ENCODE assay signal across 17 mouse cellular contexts in genomic region chr6:124451995-124452394, GRCm38 (mm10). TPM values are rescaled to one million over a fixed set of nuclear protein-coding genes. Genes with fewer than 3 reads are reported as not detected.
DNase-seq lines count a peak whose midpoint lies in the region; ATAC-seq and TF ChIP-seq lines count a peak whose summit lies in the region.
"Had no signal": no experiment of that assay in that cellular context is flagged by ENCODE, and none has a peak within 500 bp of the region (broad histone marks: within the 10 kb centered on the region; RNA-seq: fewer than 3 reads in every experiment).

No protein-coding gene starts in this region.

- ATAC-seq in common myeloid progenitor, adult 5-6 weeks (replicated peaks; ENCODE audit: low read depth, poor library complexity, severe bottlenecking): peak; percentile 45
- peak; percentile 68 for ATAC-seq in liver, embryonic 11.5 days (replicated peaks; ENCODE audit: low FRiP score)
- ATAC-seq: CD4-positive, CD25-positive, alpha-beta regulatory T cell, adult 4 months; forebrain, embryonic 13.5 days had no signal

- H3K9me3 ChIP-seq in liver, embryonic 11.5 days (ENCODE audit: control insufficient read depth, low read length): no peaks in the 10 kb centered on the region
- H3K9me3 ChIP-seq: embryonic facial prominence, embryonic 13.5 days; forebrain, embryonic 13.5 days; heart, embryonic 10.5 days; hindbrain, embryonic 15.5 days; midbrain, embryonic 12.5 days had no signal

- H3K4me3 ChIP-seq in liver, embryonic 11.5 days (ENCODE audit: low read depth, low read length): no peak overlapping the region
- no peak overlapping the region for H3K4me3 ChIP-seq in myocyte
- H3K4me3 ChIP-seq: embryonic facial prominence, embryonic 13.5 days; forebrain, embryonic 13.5 days; heart, embryonic 10.5 days; hindbrain, embryonic 15.5 days; midbrain, embryonic 12.5 days had no signal

- H3K36me3 ChIP-seq in liver, embryonic 11.5 days (ENCODE audit: control insufficient read depth, insufficient read depth, low read length): no peaks in the 10 kb centered on the region
- H3K36me3 ChIP-seq in myocyte (ENCODE audit: control insufficient read depth, insufficient read depth): no peaks in the 10 kb centered on the region
- H3K36me3 ChIP-seq: embryonic facial prominence, embryonic 13.5 days; heart, embryonic 10.5 days had no signal

- no peak for TF ChIP-seq POLR2A in myocyte (IDR thresholded peaks at IDR 0.05; ENCODE audit: insufficient read length, low read depth)

- H3K4me2 ChIP-seq in liver, embryonic 11.5 days: peak overlapping the region; percentile 28; the same call in 1 of the 2 replicates
- H3K4me2 ChIP-seq in myocyte (ENCODE audit: low read depth): peak overlapping the region; percentile 49
- H3K4me2 ChIP-seq: embryonic facial prominence, embryonic 13.5 days; forebrain, embryonic 13.5 days; hindbrain, embryonic 15.5 days; midbrain, embryonic 12.5 days had no signal

- H3ac ChIP-seq in myocyte (ENCODE audit: control insufficient read depth, insufficient read length): no peak overlapping the region

- no peaks in the 10 kb centered on the region for H3K27me3 ChIP-seq in liver, embryonic 11.5 days (replicated peaks; ENCODE audit: control insufficient read depth, insufficient read depth, low read length)
- no peaks in the 10 kb centered on the region for H3K27me3 ChIP-seq in myocyte (ENCODE audit: control insufficient read depth, insufficient read depth, insufficient read length)
- H3K27me3 ChIP-seq: embryonic facial prominence, embryonic 13.5 days; forebrain, embryonic 13.5 days; hindbrain, embryonic 15.5 days; midbrain, embryonic 12.5 days had no signal

- peak; percentile 15 for DNase-seq in R1 (ENCODE audit: low read depth, low spot score)
- DNase-seq in liver, embryonic 11.5 days (ENCODE audit: low spot score): no peak
- DNase-seq in layer of hippocampus, postnatal 36 days: no peak
- no peak for DNase-seq in kidney, adult 9 months
- DNase-seq in gastrocnemius, postnatal 4 days (ENCODE audit: low spot score in 2 of 2): no peak
- DNase-seq: cerebellum, adult 11-12 months; gastrocnemius, postnatal 10 days; kidney, adult 2 months; lung, postnatal 14 days had no signal

- 42% methylated on average over 3 of the region's 3 CpGs for WGBS in liver, embryonic 11.5 days

- H3K4me1 ChIP-seq in liver, embryonic 11.5 days (replicated peaks; ENCODE audit: control insufficient read depth, insufficient read depth, low read length): peaks cover 10% of the 10 kb centered on the region
- H3K4me1 ChIP-seq: embryonic facial prominence, embryonic 13.5 days; forebrain, embryonic 13.5 days; heart, embryonic 10.5 days; hindbrain, embryonic 15.5 days; midbrain, embryonic 12.5 days had no signal

- no peaks in the 10 kb centered on the region for H3K79me2 ChIP-seq in myocyte (ENCODE audit: control insufficient read depth, insufficient read depth)

- no peak overlapping the region; the same call in 1 of the 2 replicates for H3K9ac ChIP-seq in liver, embryonic 11.5 days (ENCODE audit: low read depth, low read length)
- H3K9ac ChIP-seq: embryonic facial prominence, embryonic 13.5 days; forebrain, embryonic 13.5 days; hindbrain, embryonic 15.5 days; midbrain, embryonic 12.5 days had no signal

- H3K27ac ChIP-seq in liver, embryonic 11.5 days (ENCODE audit: low read depth, low read length): no peak overlapping the region; the same call in 1 of the 2 replicates
- H3K27ac ChIP-seq: embryonic facial prominence, embryonic 13.5 days; forebrain, embryonic 13.5 days; heart, embryonic 10.5 days; hindbrain, embryonic 15.5 days; midbrain, embryonic 12.5 days had no signal

TF ChIP-seq in myocyte, 11 proteins besides CTCF, POLR2A, EP300 and RAD21:
- TF ChIP-seq MYOD1 (IDR thresholded peaks at IDR 0.05; ENCODE audit: control insufficient read depth in 1 of 3, insufficient read length in 2 of 3, low read depth in 2 of 3): peak in 1 of 3 experiments; percentile 29
- TF ChIP-seq MYOG (IDR thresholded peaks at IDR 0.05; ENCODE audit: control insufficient read depth in 1 of 3, insufficient read depth in 1 of 3, insufficient read length in 2 of 3, low read depth in 2 of 3): peak in 2 of 3 experiments; percentile 13 to 23
- TF ChIP-seq TCF3 (IDR thresholded peaks at IDR 0.05; ENCODE audit: insufficient read length, low read depth): no peak
- no peak for TF ChIP-seq E2F4 (IDR thresholded peaks at IDR 0.05; ENCODE audit: insufficient read depth)

RNA-seq across cellular contexts. Expression of gene Clstn3, which starts 12.6 kb away (rescaled TPM):
- 12.5 and 15.8 TPM in 2 replicates for total RNA-seq in common myeloid progenitor, adult 5-6 weeks (2017)
- polyA plus RNA-seq in liver, embryonic 11.5 days (2014; fragmentation: Nextera tagmentation; extraction: Ambion mirVana): 6.1 and 7.6 TPM in 2 replicates
- polyA plus RNA-seq in myocyte (2012; fragmentation: generic; extraction: Trizol): 2.2 TPM
- 100 to 1,000 TPM; 255 to 264 TPM for total RNA-seq in layer of hippocampus, postnatal 36 days (2021)
- 1 to 10 TPM; 1.2 to 1.4 TPM for total RNA-seq in gastrocnemius, postnatal 4 days (2021)

RNA-seq across cellular contexts. Expression of gene Pex5, which starts 37.1 kb away (rescaled TPM):
- total RNA-seq in common myeloid progenitor, adult 5-6 weeks (2017): 19.9 and 20.5 TPM in 2 replicates
- 39.6 and 41.2 TPM in 2 replicates for polyA plus RNA-seq in liver, embryonic 11.5 days (2014; fragmentation: Nextera tagmentation; extraction: Ambion mirVana)
- 33.4 TPM for polyA plus RNA-seq in myocyte (2012; fragmentation: generic; extraction: Trizol)
- total RNA-seq in layer of hippocampus, postnatal 36 days (2021): 10 to 100 TPM; 60.9 to 64.6 TPM
- 10 to 100 TPM; 40.9 to 41.0 TPM for total RNA-seq in gastrocnemius, postnatal 4 days (2021)

RNA-seq across cellular contexts. Expression of gene C1rl, which starts 40.9 kb away (rescaled TPM):
- total RNA-seq in common myeloid progenitor, adult 5-6 weeks (2017): 1.9 and 2.7 TPM in 2 replicates
- polyA plus RNA-seq in liver, embryonic 11.5 days (2014; fragmentation: Nextera tagmentation; extraction: Ambion mirVana): 4.1 and 4.4 TPM in 2 replicates
- 1.2 TPM for polyA plus RNA-seq in myocyte (2012; fragmentation: generic; extraction: Trizol)
- total RNA-seq in layer of hippocampus, postnatal 36 days (2021): under 1 TPM; 0.13 to 0.15 TPM
- total RNA-seq in gastrocnemius, postnatal 4 days (2021): 1 to 10 TPM; 1.3 to 1.6 TPM
- polyA plus RNA-seq: CD4-positive, CD25-positive, alpha-beta regulatory T cell, adult 4 months had no signal

Comparison
In these comparisons a context has a peak if more than half of its experiments do, and no peak if none do; other contexts are left out.
1. RNA of gene Clstn3, which starts 12.6 kb away (total RNA-seq): 255 to 264 TPM in layer of hippocampus, postnatal 36 days; 12.5 to 15.8 TPM in common myeloid progenitor, adult 5-6 weeks and 1.2 to 1.4 TPM in gastrocnemius, postnatal 4 days; every median in the first group is over 10 times any median in the second.